Comparison of ENCODE assay signal across 8 mouse cellular contexts in genomic region chr2:75704234-75705161, GRCm38 (mm10). TPM values are rescaled to one million over a fixed set of nuclear protein-coding genes. Genes with fewer than 3 reads are reported as not detected.
DNase-seq lines count a peak whose midpoint lies in the region; ATAC-seq and TF ChIP-seq lines count a peak whose summit lies in the region.

TSS of gene Nfe2l2 (minus strand) at chr2:75704641.

- peak; percentile 99 for DNase-seq in 3134 (ENCODE audit: extremely low read depth, insufficient read length, low spot score)
- peak; percentile 100 for DNase-seq in adrenal gland, postnatal 36 days
- peak; percentile 100 for DNase-seq in heart, adult 18-20 months
- peak; percentile 100 for DNase-seq in kidney, adult 2 months
- DNase-seq in spleen, adult 2 months (ENCODE audit: low read depth in 1 of 2, low spot score in 2 of 2) = peak; percentile 94 to 99

- H3K4me2 ChIP-seq in embryonic facial prominence, embryonic 13.5 days = peak within 1 kb of the TSS; percentile 77
- H3K4me2 ChIP-seq in limb, embryonic 12.5 days = peak within 1 kb of the TSS; percentile 76
- peak within 1 kb of the TSS; percentile 70 for H3K4me2 ChIP-seq in midbrain, embryonic 15.5 days

- under 1% methylated on average over 58 of the region's 58 CpGs for WGBS in embryonic facial prominence, embryonic 13.5 days
- under 1% methylated on average over 57 of the region's 58 CpGs for whole genome bisulfite sequencing in kidney, adult 2 months
- WGBS in limb, embryonic 12.5 days = under 1% methylated on average over 58 of the region's 58 CpGs
- WGBS in midbrain, embryonic 15.5 days = 1% methylated on average over 58 of the region's 58 CpGs
- under 1% methylated on average over 58 of the region's 58 CpGs for WGBS in spleen, adult 2 months

- ATAC-seq in embryonic facial prominence, embryonic 13.5 days (ENCODE audit: insufficient number of reproducible peaks, insufficient read depth, low FRiP score, low TSS enrichment, low read depth) = peak; percentile 89
- peak; percentile 91 for ATAC-seq in limb, embryonic 12.5 days (ENCODE audit: insufficient number of reproducible peaks, insufficient read depth, low FRiP score, low TSS enrichment, low read depth)
- ATAC-seq in midbrain, embryonic 15.5 days (replicated peaks) = peak; percentile 82

- H3K4me1 ChIP-seq in embryonic facial prominence, embryonic 13.5 days = peaks cover 35% of the 10 kb centered on the region
- H3K4me1 ChIP-seq in kidney, adult 2 months (ENCODE audit: control insufficient read depth, insufficient read depth, low read length) = peaks cover 19% of the 10 kb centered on the region
- H3K4me1 ChIP-seq in limb, embryonic 12.5 days (replicated peaks) = peaks cover 34% of the 10 kb centered on the region
- peaks cover 25% of the 10 kb centered on the region for H3K4me1 ChIP-seq in midbrain, embryonic 15.5 days
- H3K4me1 ChIP-seq in spleen, adult 2 months (ENCODE audit: control insufficient read depth, insufficient read depth, insufficient read length) = peaks cover 5% of the 10 kb centered on the region

- peak within 1 kb of the TSS; percentile 83 for H3K4me3 ChIP-seq in embryonic facial prominence, embryonic 13.5 days
- peak within 1 kb of the TSS; percentile 74 for H3K4me3 ChIP-seq in kidney, adult 2 months (ENCODE audit: insufficient read depth, low read depth, low read length)
- H3K4me3 ChIP-seq in limb, embryonic 12.5 days (replicated peaks) = peak within 1 kb of the TSS; percentile 84
- peak within 1 kb of the TSS; percentile 51 for H3K4me3 ChIP-seq in midbrain, embryonic 15.5 days
- peak within 1 kb of the TSS; percentile 99 for H3K4me3 ChIP-seq in spleen, adult 2 months (ENCODE audit: extremely low read depth, insufficient read depth, insufficient read length)

- peak within 1 kb of the TSS; percentile 91 for H3K9ac ChIP-seq in embryonic facial prominence, embryonic 13.5 days
- H3K9ac ChIP-seq in limb, embryonic 12.5 days (replicated peaks) = peak within 1 kb of the TSS; percentile 84
- peak within 1 kb of the TSS; percentile 50 for H3K9ac ChIP-seq in midbrain, embryonic 15.5 days

- no peaks in the 10 kb centered on the region for H3K27me3 ChIP-seq in embryonic facial prominence, embryonic 13.5 days
- H3K27me3 ChIP-seq in kidney, adult 2 months (replicated peaks; ENCODE audit: control insufficient read depth, insufficient read depth, low read length) = no peaks in the 10 kb centered on the region
- no peaks in the 10 kb centered on the region for H3K27me3 ChIP-seq in limb, embryonic 12.5 days
- H3K27me3 ChIP-seq in midbrain, embryonic 15.5 days (replicated peaks) = peaks cover 3% of the 10 kb centered on the region; the same call in 1 of the 2 replicates
- H3K27me3 ChIP-seq in spleen, adult 2 months (ENCODE audit: control insufficient read depth, insufficient read depth, low read length) = no peaks in the 10 kb centered on the region

- 0 out of 2 replicates have a peak, but pooled peaks cover 1% of the 10 kb centered on the region for H3K36me3 ChIP-seq in embryonic facial prominence, embryonic 13.5 days
- no peaks in the 10 kb centered on the region; the same call in 1 of the 2 replicates for H3K36me3 ChIP-seq in kidney, adult 2 months (ENCODE audit: control insufficient read depth, insufficient read depth, low read length)
- H3K36me3 ChIP-seq in limb, embryonic 12.5 days = no peaks in the 10 kb centered on the region
- no peaks in the 10 kb centered on the region for H3K36me3 ChIP-seq in midbrain, embryonic 15.5 days (replicated peaks)
- no peaks in the 10 kb centered on the region for H3K36me3 ChIP-seq in spleen, adult 2 months (ENCODE audit: control insufficient read depth, insufficient read depth, low read length)

- H3K9me3 ChIP-seq in embryonic facial prominence, embryonic 13.5 days = peaks cover 4% of the 10 kb centered on the region; the same call in 1 of the 2 replicates
- no peaks in the 10 kb centered on the region for H3K9me3 ChIP-seq in limb, embryonic 12.5 days
- no peaks in the 10 kb centered on the region for H3K9me3 ChIP-seq in midbrain, embryonic 15.5 days

- H3K27ac ChIP-seq in embryonic facial prominence, embryonic 13.5 days = peak within 1 kb of the TSS; percentile 98
- peak within 1 kb of the TSS; percentile 99 for H3K27ac ChIP-seq in kidney, adult 2 months (ENCODE audit: insufficient read depth, low read depth, low read length)
- peak within 1 kb of the TSS; percentile 98 for H3K27ac ChIP-seq in limb, embryonic 12.5 days
- peak within 1 kb of the TSS; percentile 75 for H3K27ac ChIP-seq in midbrain, embryonic 15.5 days
- peak within 1 kb of the TSS; percentile 98 for H3K27ac ChIP-seq in spleen, adult 2 months (ENCODE audit: insufficient read depth, low read length)

- TF ChIP-seq POLR2A in kidney, adult 2 months (IDR thresholded peaks at IDR 0.05; ENCODE audit: low read depth, low read length) = peak; percentile 98
- peak; percentile 94 for TF ChIP-seq POLR2A in spleen, adult 2 months (IDR thresholded peaks at IDR 0.05; ENCODE audit: low read depth, low read length)

- 0 out of 2 replicates have a peak, but pooled peaks have one; percentile 9 for TF ChIP-seq CTCF in kidney, adult 2 months (conservative IDR thresholded peaks at IDR 0.05; ENCODE audit: insufficient read depth, insufficient read length, low read depth, low read length)
- no peak for TF ChIP-seq CTCF in spleen, adult 2 months (IDR thresholded peaks at IDR 0.05; ENCODE audit: extremely low read depth, insufficient read depth, insufficient read length, insufficient replicate concordance)

RNA-seq across cellular contexts. Expression of gene Nfe2l2, which starts in this region (rescaled TPM):
- 100 to 1,000 TPM; 120 to 130 TPM for total RNA-seq in adrenal gland, postnatal 36 days (2021)
- 39.4 and 41.5 TPM in 2 replicates for polyA plus RNA-seq in embryonic facial prominence, embryonic 13.5 days (2015; fragmentation: Nextera tagmentation; extraction: Ambion mirVana)
- total RNA-seq in heart, adult 18-20 months (2021) = 10 to 100 TPM; 58.8 to 61.7 TPM
- polyA plus RNA-seq in kidney, adult 2 months (2012; rRNA removed) = 58.0 and 59.5 TPM in 2 replicates
- polyA plus RNA-seq in limb, embryonic 12.5 days (2016; fragmentation: Nextera tagmentation; extraction: Ambion mirVana) = 31.3 and 31.8 TPM in 2 replicates
- polyA plus RNA-seq in midbrain, embryonic 15.5 days (2015; fragmentation: Nextera tagmentation; extraction: Ambion mirVana) = 11.5 and 12.3 TPM in 2 replicates
- 20.0 and 23.9 TPM in 2 replicates for polyA plus RNA-seq in spleen, adult 2 months (2012; rRNA removed)

Comparison
In these comparisons a context has a peak if more than half of its experiments do, and no peak if none do; other contexts are left out.
1. Peak in every context shown above with its lines: DNase-seq, ATAC-seq, H3K4me3 ChIP-seq and H3K27ac ChIP-seq.